Mouse (Mus musculus) liver, postnatal 0 days (tissue): Measurements from ENCODE around the gene Dgki.

Source experiments
- CTCF ChIP-seq: sonication (generic); IDR thresholded peaks from 2 replicates; pipeline ENCODE4 v1.5.1; 2016; ENCODE audit warnings: antibody characterized with exemption, low read depth
- EP300 ChIP-seq: IDR thresholded peaks from 2 replicates; pipeline ENCODE4 v1.6.1; 2016; ENCODE audit warnings: antibody characterized with exemption, low read depth, mild to moderate bottlenecking

DNA sequence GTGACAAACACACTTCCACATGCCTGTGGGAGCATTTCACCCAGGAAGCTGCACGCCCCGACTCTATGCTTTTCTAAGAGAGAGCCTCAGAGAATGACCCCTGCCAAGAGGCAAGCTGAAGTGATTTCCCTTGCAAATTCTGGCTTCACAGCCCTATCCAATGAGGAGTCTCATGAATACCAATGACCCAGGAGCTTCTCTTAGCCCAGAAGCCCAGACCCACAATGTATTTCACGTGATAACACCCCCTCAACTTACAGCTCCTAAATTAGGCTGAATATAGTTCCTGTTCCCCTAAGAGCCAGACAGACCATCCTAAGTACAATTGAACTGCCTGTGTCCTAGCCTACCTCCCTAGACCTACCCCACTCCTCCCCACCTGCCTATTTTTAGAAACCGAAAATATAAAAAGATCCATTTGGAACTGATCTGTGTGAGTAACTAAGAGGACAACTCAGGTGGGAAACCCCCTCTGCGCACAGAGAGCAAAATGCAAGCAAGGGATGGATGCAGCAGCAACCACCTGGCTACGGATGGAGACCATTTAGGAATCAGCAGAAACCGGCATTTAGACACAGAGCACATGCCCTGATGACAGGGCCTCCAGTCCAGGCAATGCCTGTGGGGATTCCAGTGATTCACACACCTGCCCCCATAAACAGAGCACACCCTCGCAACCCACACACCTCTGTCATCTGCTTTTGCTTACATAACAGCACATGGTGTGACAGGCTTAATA is 2.1 kb downstream of the Dgki start:
- TF ChIP-seq CTCF (no peak), EP300 (no peak)
